Mouse (Mus musculus): ENCODE data around the gene Entpd7. TPM values are rescaled to one million over a fixed set of nuclear protein-coding genes. Genes with fewer than 3 reads are reported as not detected.

Gene Entpd7
- 8.6 TPM for total RNA-seq (2023)

DNA sequence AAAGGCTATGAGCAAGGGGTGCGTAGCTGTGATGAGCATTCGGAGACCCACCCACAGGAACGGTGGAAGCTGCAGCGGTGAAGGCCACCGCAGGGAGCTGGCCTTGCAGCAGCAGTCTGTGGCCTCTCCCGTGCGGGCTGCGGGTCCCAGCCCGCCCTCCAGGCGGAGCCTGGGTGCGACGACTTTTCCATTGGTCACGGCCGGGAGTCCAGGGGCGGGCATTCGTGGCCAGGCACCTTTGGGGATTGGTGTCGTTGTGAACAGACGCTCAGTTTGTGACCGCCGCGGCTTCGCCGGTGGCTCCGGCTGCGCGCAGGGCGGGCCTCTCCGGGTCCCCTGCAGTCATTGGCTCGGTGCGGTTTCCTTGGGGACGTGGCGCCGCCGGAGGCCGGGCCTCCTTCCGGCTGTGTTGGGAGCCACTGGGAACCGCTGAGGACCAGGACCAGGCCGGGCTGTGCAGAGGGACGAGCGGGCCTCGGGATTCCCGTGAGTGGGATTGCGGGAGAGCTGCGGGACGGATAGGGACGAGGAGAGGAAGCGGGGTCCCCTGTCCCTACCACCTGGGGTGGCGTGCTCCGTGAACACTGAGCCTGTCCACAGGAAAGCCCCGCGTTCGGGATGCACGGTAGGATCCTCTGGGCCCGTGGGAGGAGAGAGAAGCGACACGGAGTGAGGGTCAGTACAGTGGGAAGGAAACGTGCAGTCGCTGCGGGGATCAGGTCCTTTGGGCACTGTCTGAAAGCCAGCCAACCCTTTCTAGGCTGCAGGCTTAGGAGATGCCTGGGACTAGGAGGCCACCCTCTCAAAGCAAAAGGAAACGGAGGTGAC is at the start of gene Entpd7:
Entpd7 (plus strand) TSS at position 254 of the 828 bp plus-strand sequence.

DNA sequence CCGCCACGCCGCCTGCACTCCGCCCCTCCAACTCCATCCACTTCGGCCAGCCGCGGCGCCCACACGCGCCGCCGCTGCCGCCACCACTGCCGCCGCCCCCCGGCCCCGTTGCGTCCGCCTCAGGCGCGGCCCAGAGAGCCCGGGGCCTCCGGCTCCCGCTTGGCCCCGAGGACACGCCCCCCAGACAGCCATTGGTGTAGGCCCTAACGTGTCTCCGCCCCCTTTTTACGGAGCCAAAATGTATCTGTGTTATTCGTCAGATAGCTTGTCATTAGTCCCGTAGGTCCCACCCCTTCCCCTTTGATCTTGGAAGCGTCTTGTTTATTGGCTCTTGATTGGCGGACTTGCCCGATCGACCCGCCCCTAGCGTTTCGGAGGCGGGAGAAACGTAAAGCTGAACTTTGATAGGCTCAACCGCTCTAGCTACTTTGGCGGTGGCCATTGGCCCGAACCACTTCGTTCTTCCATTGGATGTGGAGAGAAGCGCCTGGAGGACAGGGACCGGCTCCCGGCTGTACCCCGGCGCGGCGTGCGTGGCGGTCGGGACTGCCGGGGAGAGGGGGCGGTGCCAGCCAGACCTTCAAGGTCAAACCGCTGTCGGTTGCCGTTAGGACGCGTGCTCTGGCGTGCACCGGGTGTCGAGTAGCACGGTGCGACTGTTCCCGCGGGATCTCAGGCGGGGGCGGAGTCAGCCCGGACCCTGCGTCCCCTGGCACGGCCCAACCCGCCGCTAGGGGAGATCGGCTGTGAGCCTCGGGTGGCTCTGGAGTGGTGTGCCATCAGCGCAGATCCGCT is 14.5 kb upstream of the Entpd7 start, which contains the start of gene Slc25a28:
Slc25a28 (minus strand) TSS at position 152 of the 795 bp plus-strand sequence.

DNA sequence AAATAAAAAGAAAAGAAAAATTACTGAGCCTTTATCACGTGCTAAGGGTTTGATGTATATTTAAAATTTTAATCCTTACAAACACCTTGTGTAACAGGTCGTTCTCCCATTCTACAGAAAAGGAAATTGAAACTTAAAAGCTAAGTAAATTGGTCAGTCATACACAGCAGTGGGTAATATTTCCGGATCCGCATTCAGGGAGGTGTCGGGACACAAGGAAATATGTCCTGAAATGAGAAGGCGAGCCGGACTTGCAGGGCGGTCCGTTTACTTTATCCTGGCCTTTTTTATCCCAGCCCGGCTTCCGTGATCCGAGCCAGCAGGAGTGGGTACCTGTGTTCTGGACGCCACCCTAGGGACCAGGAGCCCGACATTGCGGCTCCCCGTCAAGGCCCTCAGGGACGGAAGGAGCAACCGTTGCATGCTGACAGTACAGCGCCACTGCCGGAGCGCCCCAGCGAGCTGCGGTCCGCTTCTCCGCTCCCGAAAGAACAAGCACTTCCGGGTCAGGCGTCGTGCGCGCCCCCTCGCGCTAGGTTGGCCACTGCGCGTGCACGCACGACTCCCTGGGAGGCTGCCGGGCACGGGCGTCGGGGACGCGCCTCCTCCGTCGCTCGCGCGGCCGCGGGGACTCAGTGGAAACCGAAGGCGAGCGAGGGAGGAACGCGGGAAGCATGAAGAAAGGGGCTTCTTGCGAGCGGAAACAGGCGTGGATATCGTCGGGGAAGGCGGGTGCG is 63.2 kb downstream of the Entpd7 start, which contains the start of the genes Cutc and Cox15:
Cutc (plus strand) TSS at position 508 of the 737 bp plus-strand sequence.
Cox15 (minus strand) TSS at position 512 of the 737 bp plus-strand sequence.

DNA sequence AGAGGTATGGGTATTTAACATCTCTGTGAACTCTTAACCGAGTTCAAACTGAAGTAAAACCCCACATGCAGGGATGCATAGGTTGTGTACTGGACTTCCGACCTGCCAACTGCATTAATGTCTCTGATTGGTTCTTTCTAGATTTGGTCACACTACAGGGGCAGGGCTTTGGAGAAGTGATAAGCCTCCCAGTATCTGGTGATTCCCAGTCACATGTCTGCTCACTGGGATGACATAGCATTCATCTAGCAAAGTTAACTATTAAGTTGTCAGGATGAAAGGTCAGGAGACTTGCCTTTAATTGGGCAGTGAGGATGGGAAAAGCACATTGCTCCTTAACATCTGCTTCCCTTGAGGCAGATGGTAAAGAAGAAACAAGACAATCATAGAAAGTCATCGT is 92.5 kb downstream of the Entpd7 start, which contains the start of gene Abcc2:
Abcc2 (plus strand) TSS at position 213 of the 400 bp plus-strand sequence.

Other genes starting within 250 kb of the Entpd7 start
- gene Cnnm1, start 249.2 kb upstream of the Entpd7 start, total RNA-seq (2023): not detected
- 56.5 TPM for gene Got1, start 165.1 kb upstream of the Entpd7 start, total RNA-seq (2023)
- gene Nkx2-3, start 77.3 kb upstream of the Entpd7 start, total RNA-seq (2023): not detected
- 49.7 TPM for gene Slc25a28, start 14.8 kb upstream of the Entpd7 start, total RNA-seq (2023)
- gene Cutc, start 63.3 kb downstream of the Entpd7 start, total RNA-seq (2023): 7.2 TPM
- 13.2 TPM for gene Cox15, start 63.3 kb downstream of the Entpd7 start, total RNA-seq (2023)
- gene Abcc2, start 92.5 kb downstream of the Entpd7 start, total RNA-seq (2023): not detected

Measured in CD8-positive naive resting alpha-beta T cell, adult 57 days (primary cell).